Mouse (Mus musculus): Measurements from ENCODE around the gene Ankrd55. TPM values are rescaled to one million over a fixed set of nuclear protein-coding genes. Genes with fewer than 3 reads are reported as not detected.
A peak's percentile ranks its signal among the peaks of the same experiment; 100 is the strongest.

Gene Ankrd55
- polyA plus RNA-seq, 1 experiment from 2014 or later, result 0.92 TPM

DNA sequence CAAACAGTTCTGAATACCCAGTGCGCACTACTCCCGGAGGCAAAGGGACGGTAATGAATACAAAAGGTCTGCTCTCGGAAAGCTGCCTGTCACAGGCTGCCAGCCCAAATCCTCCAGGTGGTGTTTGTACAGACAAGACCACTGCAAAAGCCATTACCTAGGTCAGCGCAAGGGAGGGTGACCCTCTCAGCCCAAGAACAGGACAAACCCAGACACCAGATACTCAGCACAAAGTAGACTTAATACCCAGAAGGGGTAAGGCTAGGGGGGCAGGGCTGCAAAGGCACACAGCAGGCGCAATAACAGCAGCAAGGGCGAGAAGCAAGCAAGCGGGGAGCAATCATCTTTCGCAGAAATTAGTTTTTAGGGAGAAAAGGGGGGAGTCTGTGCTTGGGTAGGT is 106.0 kb downstream of the Ankrd55 start:
- WGBS, result 69% methylated on average over 9 of the region's 9 CpGs

DNA sequence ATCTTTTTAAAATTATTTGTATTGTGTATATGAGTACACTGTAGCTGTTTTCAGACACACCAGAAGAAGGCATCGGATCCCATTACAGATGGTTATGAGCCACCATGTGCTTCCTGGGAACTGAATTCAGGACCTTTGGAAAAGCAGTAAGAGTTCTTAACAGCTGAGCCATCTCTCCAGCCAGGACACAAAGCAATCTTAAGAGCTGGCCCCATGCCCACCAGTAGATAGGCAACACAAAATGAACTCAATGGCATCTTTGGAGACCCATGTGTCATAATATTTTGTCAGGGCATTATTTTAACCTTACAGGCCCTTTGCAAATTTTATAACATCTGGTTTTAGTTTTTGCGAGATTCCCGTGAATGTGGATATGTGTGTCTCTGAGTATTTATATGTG is 116.5 kb downstream of the Ankrd55 start:
- Histone ChIP-seq H3K36me3 (ENCODE audit: control insufficient read depth, insufficient read depth, low read length) (no peaks in the 10 kb centered on the region), H3K4me3 (ENCODE audit: low read depth, low read length) (no peak overlapping the region), H3K27ac (replicated peaks; ENCODE audit: low read depth, low read length) (no peak overlapping the region), H3K4me2 (ENCODE audit: low read depth, low read length) (no peak overlapping the region), H3K9me3 (ENCODE audit: control insufficient read depth, low read length) (no peaks in the 10 kb centered on the region), H3K27me3 (replicated peaks; ENCODE audit: control insufficient read depth, insufficient read depth, low read length) (no peaks in the 10 kb centered on the region), H3K9ac (ENCODE audit: low read depth, low read length) (no peak overlapping the region), H3K4me1 (ENCODE audit: control insufficient read depth, insufficient read depth, low read length) (no peaks in the 10 kb centered on the region; the same call in 1 of the 2 replicates)
- DNase-seq (ENCODE audit: low spot score) (no peak), ATAC-seq (ENCODE audit: low read depth) (no peak)
- WGBS, result 57% methylated on average over 3 of the region's 3 CpGs

More for the DNA sequence above, 106.0 kb downstream of the Ankrd55 start:
- Histone ChIP-seq H3K4me2 (ENCODE audit: low read depth, low read length) (no peak overlapping the region), H3K36me3 (ENCODE audit: control insufficient read depth, insufficient read depth, low read length) (no peaks in the 10 kb centered on the region), H3K27ac (replicated peaks; ENCODE audit: low read depth, low read length) (no peak overlapping the region), H3K9me3 (ENCODE audit: control insufficient read depth, low read length) (no peaks in the 10 kb centered on the region), H3K9ac (ENCODE audit: low read depth, low read length) (no peak overlapping the region), H3K27me3 (replicated peaks; ENCODE audit: control insufficient read depth, insufficient read depth, low read length) (no peaks in the 10 kb centered on the region), H3K4me1 (ENCODE audit: control insufficient read depth, insufficient read depth, low read length) (peaks cover 3% of the 10 kb centered on the region; the same call in 1 of the 2 replicates), H3K4me3 (ENCODE audit: low read depth, low read length) (no peak overlapping the region)
- ATAC-seq (ENCODE audit: low read depth) (no peak), DNase-seq (ENCODE audit: low spot score) (no peak)

DNA sequence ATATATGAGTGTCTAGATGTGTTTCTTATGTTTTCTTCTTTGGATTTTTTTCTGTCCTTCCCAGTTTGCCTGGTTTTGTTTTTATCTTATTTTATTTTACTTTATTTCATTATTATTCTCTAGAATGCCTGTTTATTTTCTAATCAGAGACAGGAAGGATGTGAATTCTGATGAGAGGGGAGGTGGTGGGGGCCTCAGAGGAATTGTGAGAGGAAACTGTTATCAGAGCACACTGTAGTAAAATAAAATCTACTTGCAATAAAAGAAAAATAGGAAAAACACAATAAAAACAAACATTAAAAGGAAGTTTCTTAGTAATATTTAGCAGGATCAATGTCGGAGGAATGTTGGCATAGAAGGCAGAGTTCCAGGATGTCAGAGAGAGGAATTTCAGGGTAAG is 116.9 kb downstream of the Ankrd55 start:
- Histone ChIP-seq H3K4me1 (ENCODE audit: control insufficient read depth, insufficient read depth, low read length) (no peaks in the 10 kb centered on the region; the same call in 1 of the 2 replicates), H3K27me3 (replicated peaks; ENCODE audit: control insufficient read depth, insufficient read depth, low read length) (no peaks in the 10 kb centered on the region), H3K4me3 (ENCODE audit: low read depth, low read length) (no peak overlapping the region), H3K27ac (replicated peaks; ENCODE audit: low read depth, low read length) (no peak overlapping the region), H3K36me3 (ENCODE audit: control insufficient read depth, insufficient read depth, low read length) (no peaks in the 10 kb centered on the region), H3K9me3 (ENCODE audit: control insufficient read depth, low read length) (no peaks in the 10 kb centered on the region), H3K9ac (ENCODE audit: low read depth, low read length) (no peak overlapping the region), H3K4me2 (ENCODE audit: low read depth, low read length) (no peak overlapping the region)
- ATAC-seq (ENCODE audit: low read depth) (no peak), DNase-seq (ENCODE audit: low spot score) (no peak)
- whole genome bisulfite sequencing, result 61% methylated on average over 1 of the region's 1 CpGs

DNA sequence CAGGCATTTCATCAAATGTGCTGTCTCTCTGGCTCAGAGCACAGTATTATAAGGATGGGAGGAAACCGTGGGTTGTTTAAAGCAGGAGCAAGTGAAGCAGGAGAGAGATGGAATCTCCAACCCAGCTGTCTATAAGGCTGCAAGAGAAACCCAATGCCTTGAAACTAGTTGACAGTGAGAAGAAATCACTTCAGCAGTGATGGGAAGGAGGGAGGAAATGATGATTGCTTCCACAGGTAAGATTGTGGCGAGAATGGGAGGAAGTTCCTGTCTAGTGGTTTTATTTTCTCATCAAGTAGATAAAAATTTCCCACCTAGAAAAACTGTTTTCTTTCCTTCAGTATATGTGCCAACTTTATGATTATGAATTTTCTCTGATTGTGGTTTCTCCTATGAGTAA is 118.4 kb downstream of the Ankrd55 start:
- Histone ChIP-seq H3K9me3 (ENCODE audit: control insufficient read depth, low read length) (no peaks in the 10 kb centered on the region), H3K4me1 (ENCODE audit: control insufficient read depth, insufficient read depth, low read length) (no peaks in the 10 kb centered on the region; the same call in 1 of the 2 replicates), H3K27ac (replicated peaks; ENCODE audit: low read depth, low read length) (no peak overlapping the region), H3K27me3 (replicated peaks; ENCODE audit: control insufficient read depth, insufficient read depth, low read length) (no peaks in the 10 kb centered on the region), H3K4me3 (ENCODE audit: low read depth, low read length) (no peak overlapping the region), H3K36me3 (ENCODE audit: control insufficient read depth, insufficient read depth, low read length) (no peaks in the 10 kb centered on the region), H3K9ac (ENCODE audit: low read depth, low read length) (no peak overlapping the region), H3K4me2 (ENCODE audit: low read depth, low read length) (no peak overlapping the region)
- DNase-seq (ENCODE audit: low spot score) (no peak), ATAC-seq (ENCODE audit: low read depth) (no peak)
- WGBS, result 76% methylated on average over 2 of the region's 2 CpGs

DNA sequence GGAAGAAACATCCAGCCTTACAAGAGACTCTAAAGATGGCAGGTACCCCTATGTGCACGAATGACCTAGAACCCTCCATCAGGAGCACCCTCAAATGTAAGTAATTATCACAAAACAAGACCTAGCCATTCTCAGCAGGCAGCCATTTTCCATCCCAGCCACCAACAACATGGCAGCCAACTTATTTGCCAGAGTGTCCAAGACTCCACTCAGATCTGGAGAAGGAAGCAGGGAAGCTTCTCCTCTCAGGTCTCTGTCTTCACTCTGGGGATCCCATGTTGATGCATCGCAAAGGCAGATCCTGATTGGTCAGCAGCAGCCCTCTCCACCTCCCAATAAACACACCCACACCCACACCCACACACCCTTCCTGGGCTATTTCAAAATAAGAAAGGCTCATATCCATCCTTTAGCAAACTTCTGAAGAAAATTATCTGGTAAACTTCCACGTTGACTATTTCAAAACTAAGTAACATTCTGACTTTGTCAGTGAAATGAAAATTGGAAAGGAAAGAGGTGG is 119.0 kb downstream of the Ankrd55 start:
- Histone ChIP-seq H3K27ac (replicated peaks; ENCODE audit: low read depth, low read length) (no peak overlapping the region; the same call in 1 of the 2 replicates), H3K4me3 (ENCODE audit: low read depth, low read length) (no peak overlapping the region), H3K9ac (ENCODE audit: low read depth, low read length) (no peak overlapping the region), H3K9me3 (ENCODE audit: control insufficient read depth, low read length) (no peaks in the 10 kb centered on the region), H3K4me2 (ENCODE audit: low read depth, low read length) (no peak overlapping the region), H3K36me3 (ENCODE audit: control insufficient read depth, insufficient read depth, low read length) (no peaks in the 10 kb centered on the region), H3K4me1 (ENCODE audit: control insufficient read depth, insufficient read depth, low read length) (no peaks in the 10 kb centered on the region; the same call in 1 of the 2 replicates), H3K27me3 (replicated peaks; ENCODE audit: control insufficient read depth, insufficient read depth, low read length) (no peaks in the 10 kb centered on the region)
- 90% methylated on average over 3 of the region's 3 CpGs for WGBS
- ATAC-seq (ENCODE audit: low read depth) (no peak), DNase-seq (ENCODE audit: low spot score) (no peak)

DNA sequence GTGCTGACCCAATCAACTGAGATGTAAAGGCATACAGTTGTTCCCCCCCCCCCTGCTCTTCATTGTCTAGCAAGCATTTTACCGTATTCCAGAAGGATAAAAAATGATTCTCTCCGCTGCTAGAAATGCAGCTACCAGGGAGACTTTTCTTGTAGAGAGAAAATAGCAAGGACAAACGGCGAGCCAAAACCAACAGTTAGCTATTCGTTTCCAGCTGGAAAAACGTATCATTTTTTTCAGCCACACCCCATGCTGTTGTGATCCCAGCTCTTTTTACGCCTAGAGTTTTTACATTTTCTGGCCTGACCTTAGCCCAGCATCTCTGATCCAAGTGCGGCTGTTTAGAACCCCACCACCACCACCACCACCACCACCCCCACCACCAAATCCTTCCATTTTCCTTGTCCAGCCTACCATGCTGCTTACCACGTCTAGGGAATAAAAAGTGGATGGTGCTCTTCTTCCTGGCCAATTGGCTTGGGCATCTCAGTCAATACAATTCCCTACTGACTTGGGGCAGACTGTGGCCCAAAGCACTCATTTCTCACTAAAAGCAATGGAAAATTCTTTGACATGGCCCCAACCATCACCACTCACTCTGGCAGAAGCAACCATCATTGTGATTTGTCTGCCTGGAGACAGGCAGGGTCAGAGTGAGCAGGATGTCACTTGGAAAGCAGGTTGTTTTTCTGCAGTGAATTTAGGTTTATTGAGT is 119.7 kb downstream of the Ankrd55 start:
- H3K4me1 ChIP-seq (ENCODE audit: control insufficient read depth, insufficient read depth, low read length), result no peaks in the 10 kb centered on the region; the same call in 1 of the 2 replicates
- WGBS, result 69% methylated on average over 9 of the region's 9 CpGs
- DNase-seq (ENCODE audit: low spot score) (peak; percentile 56), ATAC-seq (ENCODE audit: low read depth) (no peak)
- H3K9me3 ChIP-seq (ENCODE audit: control insufficient read depth, low read length), result no peaks in the 10 kb centered on the region
- H3K9ac ChIP-seq (ENCODE audit: low read depth, low read length), result no peak overlapping the region
- H3K4me2 ChIP-seq (ENCODE audit: low read depth, low read length), result no peak overlapping the region
- no peak overlapping the region; the same call in 1 of the 2 replicates for H3K27ac ChIP-seq (replicated peaks; ENCODE audit: low read depth, low read length)
- no peaks in the 10 kb centered on the region for H3K36me3 ChIP-seq (ENCODE audit: control insufficient read depth, insufficient read depth, low read length)
- no peaks in the 10 kb centered on the region for H3K27me3 ChIP-seq (replicated peaks; ENCODE audit: control insufficient read depth, insufficient read depth, low read length)
- H3K4me3 ChIP-seq (ENCODE audit: low read depth, low read length), result no peak overlapping the region

DNA sequence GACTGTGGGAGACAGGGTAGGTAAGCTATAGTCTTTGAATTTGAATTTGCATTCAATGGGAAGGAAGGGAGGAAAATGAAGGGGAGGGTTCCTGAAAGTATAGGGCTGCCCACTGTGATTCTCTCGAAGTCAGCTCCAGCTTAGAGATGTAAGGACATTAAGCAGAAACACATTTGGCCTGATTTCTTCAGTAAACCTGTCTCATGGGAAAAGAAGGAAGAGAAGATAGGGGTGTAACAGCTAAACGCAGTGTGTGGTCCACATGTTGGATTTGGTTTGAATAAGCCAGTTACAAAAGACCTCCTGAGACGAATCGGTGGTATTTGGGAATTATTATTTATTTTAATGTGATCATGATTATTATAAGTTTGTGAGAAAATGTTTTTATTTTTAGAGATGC is 120.5 kb downstream of the Ankrd55 start:
- WGBS, result 57% methylated on average over 4 of the region's 4 CpGs
- Histone ChIP-seq H3K4me1 (ENCODE audit: control insufficient read depth, insufficient read depth, low read length) (no peaks in the 10 kb centered on the region; the same call in 1 of the 2 replicates), H3K9ac (ENCODE audit: low read depth, low read length) (no peak overlapping the region), H3K27me3 (replicated peaks; ENCODE audit: control insufficient read depth, insufficient read depth, low read length) (no peaks in the 10 kb centered on the region), H3K9me3 (ENCODE audit: control insufficient read depth, low read length) (no peaks in the 10 kb centered on the region), H3K4me3 (ENCODE audit: low read depth, low read length) (no peak overlapping the region), H3K4me2 (ENCODE audit: low read depth, low read length) (no peak overlapping the region), H3K27ac (replicated peaks; ENCODE audit: low read depth, low read length) (no peak overlapping the region; the same call in 1 of the 2 replicates), H3K36me3 (ENCODE audit: control insufficient read depth, insufficient read depth, low read length) (no peaks in the 10 kb centered on the region)
- no peak for ATAC-seq (ENCODE audit: low read depth)
- DNase-seq (ENCODE audit: low spot score), result peak; percentile 54

DNA sequence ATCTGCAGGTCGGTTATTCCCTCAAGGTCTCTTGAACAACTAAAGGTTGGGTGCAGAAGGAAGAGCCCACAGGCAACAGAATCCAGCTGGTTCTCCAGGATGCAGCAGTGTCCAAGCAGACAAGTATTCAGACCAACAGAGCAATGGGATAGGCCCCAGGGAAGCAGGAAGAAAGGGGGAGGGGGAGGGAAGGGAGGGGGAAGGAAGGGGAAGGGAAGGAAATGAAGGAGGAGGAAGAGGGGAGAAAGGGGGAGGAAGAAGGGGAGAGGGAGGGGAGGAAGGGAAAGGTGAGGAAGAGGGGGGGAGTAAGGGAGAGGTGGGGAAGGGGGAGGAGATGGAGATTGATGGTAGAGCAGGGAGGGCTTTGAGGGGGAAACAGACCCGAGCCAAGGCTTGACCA is 121.1 kb downstream of the Ankrd55 start:
- ATAC-seq (ENCODE audit: low read depth), result no peak
- Histone ChIP-seq H3K36me3 (ENCODE audit: control insufficient read depth, insufficient read depth, low read length) (no peaks in the 10 kb centered on the region), H3K9me3 (ENCODE audit: control insufficient read depth, low read length) (no peaks in the 10 kb centered on the region), H3K4me2 (ENCODE audit: low read depth, low read length) (no peak overlapping the region), H3K4me3 (ENCODE audit: low read depth, low read length) (no peak overlapping the region), H3K27me3 (replicated peaks; ENCODE audit: control insufficient read depth, insufficient read depth, low read length) (no peaks in the 10 kb centered on the region), H3K9ac (ENCODE audit: low read depth, low read length) (no peak overlapping the region), H3K4me1 (ENCODE audit: control insufficient read depth, insufficient read depth, low read length) (no peaks in the 10 kb centered on the region; the same call in 1 of the 2 replicates), H3K27ac (replicated peaks; ENCODE audit: low read depth, low read length) (no peak overlapping the region)
- no peak for DNase-seq (ENCODE audit: low spot score)
- WGBS, result 63% methylated on average over 2 of the region's 2 CpGs

DNA sequence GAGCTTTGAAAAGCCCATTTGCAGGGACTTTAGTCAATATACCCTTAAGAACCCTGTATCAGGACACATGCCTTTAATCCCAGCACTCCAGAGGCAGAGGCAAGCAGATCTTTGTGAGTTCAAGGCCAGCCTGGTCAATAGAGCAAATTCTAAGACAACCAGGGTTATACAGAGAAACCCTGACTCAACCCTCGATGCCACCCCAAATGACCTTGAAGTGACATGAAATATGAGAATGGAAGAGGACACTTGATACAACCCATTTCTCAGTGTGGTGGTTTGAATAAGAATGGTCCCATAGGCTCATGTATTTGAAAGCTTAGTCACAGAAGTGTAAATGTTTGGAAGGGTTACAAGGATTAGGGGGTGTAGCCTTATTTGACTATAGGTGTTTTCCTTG is 121.6 kb downstream of the Ankrd55 start:
- no peak overlapping the region for H3K4me2 ChIP-seq (ENCODE audit: low read depth, low read length)
- H3K27ac ChIP-seq (replicated peaks; ENCODE audit: low read depth, low read length), result no peak overlapping the region
- DNase-seq (ENCODE audit: low spot score) (no peak), ATAC-seq (ENCODE audit: low read depth) (no peak)
- no peaks in the 10 kb centered on the region for H3K9me3 ChIP-seq (ENCODE audit: control insufficient read depth, low read length)
- H3K4me3 ChIP-seq (ENCODE audit: low read depth, low read length), result no peak overlapping the region
- no peaks in the 10 kb centered on the region for H3K36me3 ChIP-seq (ENCODE audit: control insufficient read depth, insufficient read depth, low read length)
- 70% methylated on average over 1 of the region's 1 CpGs for WGBS
- no peaks in the 10 kb centered on the region; the same call in 1 of the 2 replicates for H3K4me1 ChIP-seq (ENCODE audit: control insufficient read depth, insufficient read depth, low read length)
- no peak overlapping the region for H3K9ac ChIP-seq (ENCODE audit: low read depth, low read length)
- H3K27me3 ChIP-seq (replicated peaks; ENCODE audit: control insufficient read depth, insufficient read depth, low read length), result no peaks in the 10 kb centered on the region
